Mouse (Mus musculus) layer of hippocampus, postnatal 14 days (tissue): ENCODE measurements around the gene Zfp282. TPM values are rescaled to one million over a fixed set of nuclear protein-coding genes. Genes with fewer than 3 reads are reported as not detected.

Experiments used
- DNase-seq, 2 experiments: peaks; one replicate each; pipeline ENCODE4 v3.0.0; 2021 to 2022; ENCODE audit warnings: low spot score in 2 of 2, mixed read lengths in 1 of 2
- total RNA-seq, 2 experiments: library from RNA; stranded (reverse); gene quantifications; 2 replicates each; pipeline ENCODE4 v1.2.3; 2021

Gene Zfp282
- total RNA-seq, 2 experiments from 2014 or later: 23.5 to 23.6 TPM

DNA sequence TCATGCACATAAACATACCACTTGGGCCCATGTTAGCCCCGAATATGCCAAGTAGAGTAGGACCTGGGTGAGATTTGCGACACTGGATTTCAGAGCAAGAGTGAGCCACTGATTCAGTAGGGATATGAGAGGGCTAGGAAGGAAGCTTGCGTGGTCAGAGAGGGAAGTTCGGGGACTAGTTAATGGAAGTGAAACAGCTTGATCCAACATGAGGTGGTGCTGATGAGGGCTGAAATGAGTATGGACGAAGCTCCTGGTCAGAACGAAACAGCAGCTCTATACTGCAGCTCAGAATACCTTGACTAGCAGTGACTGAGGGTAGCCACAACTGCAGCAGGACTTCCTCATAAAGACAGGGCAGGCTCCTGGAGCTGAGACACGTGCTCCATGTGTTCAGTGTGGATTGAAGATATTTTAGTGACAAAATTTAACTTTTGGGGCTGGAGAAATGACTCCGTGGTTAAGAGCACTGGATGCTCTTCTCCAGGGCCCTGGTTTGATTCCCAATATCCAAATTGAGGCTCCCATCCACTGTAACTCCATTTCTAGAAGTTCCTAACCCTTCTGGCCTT, 11.9 kb downstream of the Zfp282 start:
- DNase-seq: no peak

DNA sequence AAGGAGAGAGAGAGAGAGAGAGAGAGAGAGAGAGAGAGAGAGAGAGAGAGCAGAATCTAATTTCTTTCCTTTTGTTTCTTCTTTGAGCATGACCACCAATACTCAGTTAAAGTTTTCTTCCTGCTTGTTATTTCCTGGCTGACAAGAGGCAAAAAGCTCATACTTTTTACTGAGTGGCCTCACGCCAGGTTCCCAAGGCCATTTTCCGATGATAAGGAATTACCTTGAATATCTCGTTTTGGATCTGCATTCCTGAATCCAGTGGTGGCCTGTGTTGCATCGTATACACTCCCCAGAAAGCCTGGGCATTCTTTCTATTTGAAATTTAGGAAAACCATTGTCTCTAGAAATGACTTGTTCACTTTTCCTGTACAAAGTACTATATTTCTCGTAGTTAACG, 22.4 kb downstream of the Zfp282 start:
- no peak for DNase-seq

DNA sequence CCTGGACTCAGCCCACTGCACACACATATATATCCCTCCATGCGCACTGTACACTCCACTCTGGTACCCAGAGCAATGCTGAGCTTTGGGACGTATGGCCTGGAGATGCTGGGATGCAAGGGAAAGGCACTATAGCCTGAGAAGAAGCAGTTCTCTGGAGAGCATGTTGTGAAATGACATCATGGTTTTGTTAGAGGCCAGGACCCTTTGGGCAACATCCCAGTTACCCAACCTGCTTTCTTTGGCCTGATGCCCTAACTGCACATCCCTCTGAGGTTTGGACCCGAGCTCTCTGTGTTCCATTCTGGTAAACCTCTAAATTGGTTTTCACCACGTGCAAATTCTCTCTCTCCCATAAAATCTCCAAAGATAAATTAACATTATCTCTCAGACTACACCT, 26.6 kb downstream of the Zfp282 start:
- DNase-seq: no peak

DNA sequence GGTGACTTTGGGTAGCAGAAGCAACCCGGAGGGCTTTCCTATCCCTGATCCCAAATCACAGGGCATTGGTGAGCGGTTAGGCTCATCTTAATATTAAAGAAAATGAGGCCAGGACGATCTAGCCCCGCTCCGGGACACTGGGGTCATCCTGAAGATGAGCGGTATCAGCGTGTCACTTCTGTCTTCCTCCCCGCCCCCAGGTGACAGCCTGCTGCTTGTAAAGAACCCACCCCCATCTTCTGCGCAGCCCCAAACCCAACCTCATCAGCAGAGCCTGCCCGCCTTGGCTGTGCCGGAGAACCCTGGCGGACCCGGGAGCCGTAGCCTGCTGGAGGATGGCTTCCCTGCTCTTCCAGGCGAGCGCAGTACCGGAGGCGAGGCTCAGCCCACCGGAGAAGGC, 27.4 kb downstream of the Zfp282 start:
- no peak for DNase-seq

DNA sequence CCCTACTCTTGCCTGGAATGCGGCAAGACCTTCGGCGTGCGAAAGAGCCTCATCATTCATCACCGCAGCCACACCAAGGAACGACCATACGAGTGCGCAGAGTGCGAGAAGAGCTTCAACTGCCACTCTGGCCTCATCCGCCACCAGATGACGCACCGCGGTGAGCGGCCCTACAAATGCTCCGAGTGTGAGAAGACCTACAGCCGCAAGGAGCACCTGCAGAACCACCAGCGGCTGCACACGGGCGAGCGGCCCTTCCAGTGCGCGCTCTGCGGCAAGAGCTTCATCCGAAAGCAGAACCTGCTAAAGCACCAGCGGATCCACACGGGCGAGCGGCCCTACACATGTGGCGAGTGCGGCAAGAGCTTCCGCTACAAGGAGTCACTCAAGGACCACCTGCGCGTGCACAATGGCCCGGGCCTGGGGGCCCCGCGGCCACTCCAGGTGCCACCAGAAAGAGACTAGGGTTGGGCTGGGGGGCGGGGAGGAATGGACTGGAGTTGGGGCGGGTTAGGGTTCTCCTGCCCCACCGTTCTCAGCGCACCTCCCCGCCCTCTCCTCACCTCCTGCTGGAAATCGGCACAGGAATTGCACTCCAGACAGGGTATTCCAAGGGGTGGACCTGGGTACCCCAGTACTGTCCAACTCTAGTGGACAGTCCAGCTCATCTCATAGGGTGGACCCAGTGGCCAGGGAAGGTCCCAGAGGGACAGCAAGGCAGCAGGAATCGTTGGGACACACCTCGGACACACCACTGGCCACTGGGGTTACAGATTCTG, 28.1 kb downstream of the Zfp282 start:
- DNase-seq: no peak

DNA sequence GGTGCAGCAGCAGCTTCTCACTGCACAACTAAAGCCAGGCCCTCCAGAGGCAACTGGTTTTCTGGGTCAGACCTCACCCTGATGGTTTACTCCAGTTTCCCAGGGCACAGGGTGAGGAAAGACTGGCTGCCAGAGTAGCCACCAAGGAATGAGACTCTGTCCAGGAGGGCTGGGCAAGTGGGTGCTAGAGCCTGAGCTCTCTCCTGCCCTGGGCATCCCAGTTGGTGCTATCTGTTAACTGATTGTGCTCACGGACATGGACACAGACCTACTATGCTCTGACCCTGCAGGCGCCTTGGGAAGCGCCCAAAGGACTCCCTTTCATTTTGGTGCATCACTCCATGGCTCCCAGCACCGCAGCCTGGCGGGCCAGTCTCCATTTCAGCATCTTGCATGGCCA, 29.3 kb downstream of the Zfp282 start:
- no peak for DNase-seq

DNA sequence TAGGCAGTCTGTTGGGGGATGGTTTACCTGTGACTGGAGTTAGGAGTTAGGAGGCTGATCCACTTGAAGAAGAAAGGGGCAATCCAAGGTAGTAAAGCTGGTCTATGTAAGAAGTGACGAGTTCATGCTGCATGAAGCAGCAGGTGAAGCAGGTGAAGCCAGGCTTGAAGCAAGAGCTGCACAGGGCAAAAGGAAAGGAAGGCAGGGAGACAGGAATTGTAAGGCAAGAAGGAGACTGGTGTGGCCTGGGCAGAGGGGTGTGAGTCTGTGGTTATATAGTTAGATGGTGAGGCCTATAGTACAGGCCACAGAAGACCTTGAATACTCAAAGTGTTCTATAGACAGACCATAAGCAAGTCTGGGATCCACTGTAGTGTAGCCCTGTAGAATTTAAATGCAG, 32.0 kb downstream of the Zfp282 start:
- DNase-seq: no peak

DNA sequence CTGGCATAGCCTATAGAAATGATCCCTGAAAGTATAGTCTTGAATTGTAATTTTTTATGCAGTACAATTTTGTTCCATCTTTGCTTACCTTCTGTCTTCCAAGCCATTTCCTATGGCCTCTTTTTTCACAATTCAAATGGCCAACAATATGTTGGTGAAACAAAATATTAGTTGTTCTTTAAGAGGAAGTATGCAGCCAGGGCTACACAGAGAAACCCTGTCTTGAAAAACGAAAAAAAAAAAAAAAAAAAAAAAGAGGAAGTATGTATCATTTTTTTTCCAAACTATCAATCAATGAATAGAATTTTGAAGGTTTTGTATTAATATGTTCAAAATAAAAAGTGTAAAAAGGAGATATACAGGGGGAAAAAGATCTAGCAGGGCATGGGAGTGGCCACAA, 34.6 kb downstream of the Zfp282 start:
- no peak for DNase-seq

DNA sequence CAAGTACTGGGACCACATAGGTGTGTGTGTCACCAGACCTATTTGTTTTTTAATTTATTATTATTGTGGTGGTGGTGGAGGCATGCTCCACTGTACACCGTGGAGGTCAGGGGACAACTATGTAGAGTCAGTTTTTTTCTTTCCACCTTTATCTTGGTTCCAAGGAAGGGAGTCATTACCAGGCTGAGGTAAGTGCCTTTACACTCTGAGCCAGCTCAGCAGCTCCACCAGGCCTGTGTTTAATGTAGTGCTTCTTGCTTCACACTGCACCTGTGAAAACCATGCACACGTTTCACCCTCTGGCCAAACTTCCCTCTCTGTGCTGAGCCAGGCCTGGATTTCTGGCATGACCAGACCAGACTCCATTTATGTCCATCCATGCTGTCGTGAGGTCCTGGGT, 36.0 kb downstream of the Zfp282 start:
- DNase-seq: no peak

DNA sequence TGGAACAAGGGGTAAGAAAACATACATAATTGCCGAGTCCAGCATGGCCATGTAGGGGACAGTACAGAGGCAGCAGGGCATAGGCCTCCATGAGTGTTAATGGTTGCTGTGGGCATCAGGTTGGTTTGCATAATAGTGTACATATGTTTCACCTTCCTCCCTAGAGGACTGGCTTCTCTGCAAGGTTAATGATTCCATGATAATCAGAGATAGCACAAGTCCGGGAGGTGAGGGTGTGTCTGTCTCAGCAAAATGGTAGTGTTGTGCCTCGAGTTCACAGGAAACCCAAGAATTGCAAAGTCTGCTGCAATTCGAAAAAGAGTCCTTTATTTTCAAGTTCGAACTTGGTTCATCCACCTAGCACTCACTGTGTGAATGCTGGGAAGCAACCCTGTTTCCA, 40.0 kb downstream of the Zfp282 start:
- no peak for DNase-seq

DNA sequence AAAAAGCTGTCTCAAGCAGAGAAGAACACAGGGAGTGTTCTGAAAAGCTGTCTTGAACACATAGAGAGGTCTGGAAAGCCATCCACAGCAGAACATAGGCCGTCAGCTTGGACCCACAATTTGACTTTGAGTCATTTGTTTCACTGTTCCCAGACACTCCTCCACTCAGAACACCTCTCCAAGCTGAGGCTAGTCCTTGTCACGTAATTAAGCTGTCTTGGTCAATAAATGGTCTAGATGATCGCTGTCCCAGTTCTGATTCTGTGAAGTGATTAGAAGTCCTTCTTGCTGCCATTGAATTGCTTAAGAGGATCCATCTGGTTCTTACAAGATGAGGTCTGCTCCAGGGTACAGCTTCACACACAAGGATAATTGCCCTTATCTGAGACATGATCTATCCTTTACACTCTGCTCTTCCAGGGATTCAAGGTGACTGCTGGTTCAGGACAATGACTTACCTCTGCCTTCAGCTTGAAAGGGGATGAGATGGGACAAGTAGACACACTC, 41.8 kb downstream of the Zfp282 start:
- DNase-seq: no peak

DNA sequence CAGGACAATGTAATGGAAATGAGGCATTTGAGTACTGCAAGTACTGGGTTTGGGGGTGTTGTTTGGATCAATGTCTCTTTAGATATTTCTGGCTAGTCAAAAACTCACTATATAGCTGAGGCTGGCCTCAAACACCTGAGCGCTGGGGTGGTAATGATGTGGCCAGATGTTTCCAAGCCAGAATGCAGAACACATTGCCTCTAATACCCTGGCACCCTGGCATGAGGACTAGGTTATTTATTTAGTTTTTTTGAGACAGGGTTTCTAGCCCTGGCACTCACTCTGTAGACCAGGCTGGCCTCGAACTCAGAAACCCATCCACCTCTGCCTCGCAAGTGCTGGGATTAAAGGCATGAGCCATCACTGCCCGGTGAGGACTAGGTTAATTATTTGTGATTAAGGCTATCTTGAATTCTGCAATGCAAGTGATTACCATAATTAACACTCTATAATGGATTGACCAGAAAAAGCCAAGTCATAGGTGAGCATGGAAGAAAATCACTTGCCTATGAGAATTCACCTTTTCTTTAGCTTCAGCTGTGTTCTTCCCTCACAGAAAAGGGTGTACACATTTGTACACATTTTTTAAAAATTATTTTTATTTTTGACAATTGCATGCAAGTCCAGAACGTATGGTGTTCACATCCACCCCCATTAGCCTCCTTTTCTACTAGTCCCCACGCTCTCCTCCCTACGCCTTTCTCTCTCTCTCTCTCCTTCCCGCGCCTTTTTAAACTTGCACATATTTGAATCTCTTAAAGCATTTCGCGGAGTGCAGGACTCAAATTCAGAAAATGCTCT, 42.8 kb downstream of the Zfp282 start:
- no peak for DNase-seq

DNA sequence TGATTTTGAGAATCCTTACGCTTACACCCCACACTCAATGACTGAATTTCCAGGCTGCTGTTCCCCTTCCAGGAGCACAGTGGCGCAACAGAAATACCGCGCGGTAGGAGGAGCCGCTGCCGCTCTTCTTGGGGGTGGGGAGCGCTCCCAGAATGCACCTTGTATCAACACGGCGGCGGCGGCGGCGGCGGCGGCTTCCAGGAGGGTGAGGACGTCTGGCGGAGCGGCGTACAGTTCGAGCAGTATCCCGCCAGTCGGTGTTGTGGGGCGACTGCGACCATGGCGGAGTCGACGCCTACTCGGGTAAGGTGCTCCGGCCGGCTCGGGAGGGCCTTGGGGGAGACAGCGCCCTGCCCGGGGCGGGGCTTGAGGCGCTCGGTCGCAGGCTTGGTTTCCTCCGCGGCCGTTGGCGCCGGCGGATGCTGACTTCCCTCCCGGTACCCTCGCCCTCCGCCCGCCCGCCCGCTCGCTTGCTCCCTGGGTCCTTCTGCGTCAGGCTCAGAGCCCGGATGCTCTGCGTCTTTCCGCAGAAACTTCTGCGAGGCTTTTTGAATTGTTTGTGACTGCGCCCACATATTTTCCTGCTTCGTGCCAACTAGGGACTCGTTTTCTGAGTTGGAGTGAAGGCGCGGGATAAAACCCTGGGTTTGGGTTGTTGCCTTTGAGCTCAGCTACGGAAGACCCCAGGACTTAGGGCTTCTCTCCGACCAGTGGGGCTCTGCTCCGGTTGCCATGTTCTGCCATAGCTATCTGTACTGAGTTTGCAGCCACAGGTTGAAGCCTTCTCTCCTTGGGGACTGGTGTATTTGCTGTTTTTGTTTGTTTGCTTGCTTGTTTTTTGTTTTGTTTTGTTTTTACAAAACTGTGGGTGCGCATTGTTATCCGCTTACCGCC, 43.7 kb downstream of the Zfp282 start, which contains the start of gene Zfp212:
TSS of gene Zfp212 (plus strand) at position 30 of the 894 bp plus-strand sequence.
- peak; percentile 83 to 90 for DNase-seq

DNA sequence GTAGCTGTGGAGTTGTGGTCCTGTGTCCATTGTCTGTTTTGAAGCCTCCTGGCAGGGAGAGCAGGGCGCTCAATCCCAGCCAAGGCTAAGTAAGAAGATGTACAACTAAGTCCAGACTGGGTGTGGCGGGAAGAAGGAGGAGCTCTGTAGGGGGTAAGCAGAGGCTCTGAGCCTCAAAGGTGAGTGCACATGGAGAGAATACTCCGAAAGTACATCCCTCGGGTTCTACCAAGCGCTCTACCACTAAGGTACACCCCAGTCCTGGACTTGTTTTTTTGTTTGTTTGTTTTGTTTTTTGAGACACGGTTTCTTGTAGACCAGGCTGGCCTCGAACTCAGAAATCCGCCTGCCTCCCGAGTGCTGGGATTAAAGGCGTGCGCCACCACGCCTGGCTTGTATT, 65.5 kb downstream of the Zfp282 start:
- DNase-seq: no peak

DNA sequence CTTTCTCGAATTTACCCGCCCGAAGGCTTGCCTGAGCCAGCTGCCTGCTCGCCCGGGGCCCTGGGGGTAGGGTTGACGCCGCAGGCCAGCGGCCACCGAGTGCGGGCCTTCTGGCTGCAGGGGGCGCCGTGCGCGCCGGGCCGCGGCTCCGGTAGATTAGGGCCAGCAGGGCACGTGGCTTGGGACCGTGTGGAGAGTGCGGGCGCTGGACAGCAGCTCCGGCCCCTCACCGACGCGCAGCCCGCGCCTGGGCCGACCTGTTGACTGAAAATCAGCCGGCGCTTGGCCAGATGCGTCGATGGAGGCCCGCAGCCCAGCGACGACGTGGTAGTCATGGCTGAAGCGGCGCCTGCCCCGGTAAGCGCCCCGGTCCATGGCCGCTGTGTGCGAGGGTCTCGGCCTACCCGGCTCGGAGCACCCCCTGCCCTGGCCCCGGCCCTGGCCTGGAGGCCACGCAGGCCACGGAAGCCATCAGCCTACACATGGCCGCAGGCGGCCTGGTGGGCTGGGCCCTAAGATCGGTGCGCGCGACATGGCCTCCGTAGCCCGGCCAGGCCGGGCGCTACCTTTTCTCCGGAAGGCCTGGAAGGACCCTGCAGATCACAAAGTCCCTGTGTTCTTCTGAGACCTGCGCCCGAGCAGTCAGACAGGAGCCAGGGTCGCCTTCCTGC, 66.2 kb downstream of the Zfp282 start:
- DNase-seq: peak; percentile 43 to 49

DNA sequence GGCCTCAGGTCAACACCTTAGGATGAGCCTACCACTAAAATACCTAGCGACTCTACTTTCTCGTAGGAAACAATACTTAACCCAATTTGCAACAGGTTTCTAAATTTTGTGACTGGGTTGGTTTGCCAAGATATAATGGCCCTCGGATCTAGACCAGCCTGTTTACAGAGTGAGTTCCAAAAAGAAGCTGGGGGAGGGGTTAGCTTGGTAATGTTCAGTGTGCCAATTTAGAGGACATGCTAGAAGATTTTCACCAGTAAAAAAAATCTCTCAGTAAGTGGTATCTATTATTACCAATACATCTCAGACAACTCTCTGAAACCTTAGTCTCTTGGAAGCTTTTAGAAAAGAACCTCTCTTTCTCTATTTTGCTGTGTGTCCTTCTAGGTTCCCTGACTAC, 66.7 kb downstream of the Zfp282 start:
- no peak for DNase-seq

DNA sequence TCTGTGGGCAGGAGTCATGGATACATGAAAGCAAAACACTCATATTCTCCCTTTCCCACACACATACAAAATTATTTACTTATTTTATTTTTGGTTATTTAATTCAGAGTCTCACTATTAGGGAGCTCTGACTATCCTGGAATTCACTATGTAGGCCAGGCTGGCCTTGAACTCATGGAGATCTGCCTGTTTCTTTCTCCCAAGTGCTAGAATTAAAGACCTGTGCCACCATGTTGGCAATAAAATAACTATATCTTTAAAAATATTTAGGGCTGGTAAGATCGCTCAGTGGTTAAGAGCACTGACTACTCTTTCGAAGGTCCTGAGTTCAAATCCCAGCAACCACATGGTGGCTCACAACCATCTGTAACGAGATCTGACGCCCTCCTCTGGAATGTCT, 70.4 kb downstream of the Zfp282 start:
- no peak for DNase-seq

DNA sequence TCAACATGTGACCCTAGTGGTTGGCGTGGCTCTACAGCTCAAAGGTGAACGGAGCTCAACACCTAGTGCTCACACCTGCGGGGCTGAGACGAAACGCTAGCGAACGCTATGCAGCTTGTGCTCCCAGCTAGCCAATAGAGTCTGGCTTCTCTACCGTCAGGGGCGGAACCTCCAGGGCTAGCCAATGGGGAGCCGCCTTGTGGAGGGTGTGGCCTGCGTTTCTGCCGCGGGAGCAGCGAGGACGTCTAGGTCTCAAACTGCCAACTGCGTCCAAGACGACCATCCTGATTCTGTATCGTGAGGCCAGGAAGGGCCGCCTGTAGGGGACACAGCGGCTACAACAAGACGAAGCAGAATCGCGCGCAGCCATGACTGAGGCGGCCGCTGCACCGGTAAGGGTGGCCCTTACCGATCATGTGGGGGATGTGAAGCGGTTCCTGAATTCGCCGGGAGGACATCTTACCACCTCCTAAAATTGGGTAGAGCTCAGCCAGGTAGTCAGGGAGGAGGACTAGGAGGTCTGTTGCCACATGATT, 76.3 kb downstream of the Zfp282 start, which contains the start of gene Zfp956:
TSS of gene Zfp956 (plus strand) at position 200 of the 536 bp plus-strand sequence.
- peak; percentile 93 to 96 for DNase-seq

DNA sequence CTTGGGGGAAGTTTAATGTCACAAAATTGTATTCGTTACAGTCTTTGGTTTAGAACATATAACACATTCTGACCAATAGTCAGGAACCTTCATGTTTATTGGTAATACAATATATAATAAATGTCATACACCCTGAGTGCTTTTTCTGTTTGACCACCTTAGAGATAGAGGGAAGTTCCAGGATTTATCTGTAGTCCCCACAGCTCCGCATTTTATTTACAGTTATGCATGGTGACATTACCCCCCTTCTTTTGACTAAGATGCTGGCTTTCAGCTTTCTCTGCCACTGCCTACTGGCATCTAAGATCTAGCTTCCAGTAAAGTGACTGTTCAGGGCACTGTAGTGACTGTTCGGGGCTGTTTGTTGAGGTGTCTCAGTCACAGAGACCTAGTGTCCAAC, 77.4 kb downstream of the Zfp282 start:
- no peak for DNase-seq

DNA sequence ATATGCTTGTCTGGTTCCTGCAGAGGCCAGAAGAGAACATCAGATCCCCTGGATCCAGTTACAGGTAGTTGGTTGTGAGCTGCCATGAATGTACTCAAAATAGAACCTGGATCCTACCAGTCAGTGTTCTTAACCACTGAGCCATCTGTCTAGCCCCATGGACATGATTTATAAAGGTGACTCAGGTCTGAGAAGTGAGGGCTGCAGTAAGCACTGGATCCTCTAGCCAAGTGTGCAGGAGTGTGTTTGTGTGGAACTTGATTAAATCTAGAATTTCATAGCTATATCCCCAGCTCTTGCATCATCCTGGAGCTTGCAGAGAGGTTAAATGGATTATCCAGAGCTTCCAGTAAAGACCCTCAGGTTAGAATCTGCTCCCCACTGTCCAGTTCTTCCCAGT, 80.8 kb downstream of the Zfp282 start:
- DNase-seq: no peak
